Mouse (Mus musculus) liver, embryonic 11.5 days (tissue): ENCODE data around the gene Sema3d. TPM values are rescaled to one million over a fixed set of nuclear protein-coding genes. Genes with fewer than 3 reads are reported as not detected.

Source experiments
- ATAC-seq: fragments of 200-750 bp; cut with Nextera tagmentation; replicated peaks from 2 replicates; pipeline ENCODE4 v1.8.0; 2017; ENCODE audit warnings: moderate number of reproducible peaks, mild to moderate bottlenecking, moderate TSS enrichment, moderate library complexity; ENCODE audit not compliant: low FRiP score
- DNase-seq: peaks from one replicate; pipeline ENCODE4 v3.0.0-alpha.2; 2017; ENCODE audit warnings: low spot score
- H3K27ac ChIP-seq: fragments of 300-500 bp; sonication (generic); 2 replicates; pipeline ENCODE4 v1.5.1; 2014; ENCODE audit warnings: mild to moderate bottlenecking, low read depth, low read length, control low read depth
- H3K27me3 ChIP-seq: fragments of 300-500 bp; sonication (generic); replicated peaks from 2 replicates; pipeline ENCODE4 v1.6.1; 2014; ENCODE audit warnings: low read length, mixed read lengths; ENCODE audit not compliant: control insufficient read depth, insufficient read depth
- H3K36me3 ChIP-seq: fragments of 300-500 bp; sonication (generic); 2 replicates; pipeline ENCODE4 v1.6.1; 2014; ENCODE audit warnings: mild to moderate bottlenecking, low read length, moderate library complexity, mixed read lengths; ENCODE audit not compliant: control insufficient read depth, insufficient read depth
- H3K4me1 ChIP-seq: fragments of 300-500 bp; sonication (generic); replicated peaks from 2 replicates; pipeline ENCODE4 v1.6.1; 2014; ENCODE audit warnings: low read length, mixed read lengths; ENCODE audit not compliant: control insufficient read depth, insufficient read depth
- H3K4me2 ChIP-seq: fragments of 300-500 bp; sonication (generic); 2 replicates; pipeline ENCODE4 v1.6.1; 2014; ENCODE audit warnings: mild to moderate bottlenecking, control low read depth, moderate library complexity
- H3K4me3 ChIP-seq: fragments of 300-500 bp; sonication (generic); 2 replicates; pipeline ENCODE4 v1.5.1; 2014; ENCODE audit warnings: low read depth, low read length, control low read depth
- H3K9ac ChIP-seq: fragments of 300-500 bp; sonication (generic); 2 replicates; pipeline ENCODE4 v1.6.1; 2014; ENCODE audit warnings: low read depth, low read length, control low read depth
- H3K9me3 ChIP-seq: fragments of 300-500 bp; sonication (generic); 2 replicates; pipeline ENCODE4 v1.6.1; 2016; ENCODE audit warnings: low read length, inconsistent platforms, mixed read lengths; ENCODE audit not compliant: control insufficient read depth
- WGBS: fragments of 180-500 bp; shearing (Covaris S2); extraction: QIAGEN DNeasy Blood & Tissue Kit; methylation state at CpG from one replicate; pipeline ENCODE4 v1.1.7; 2014; 5-methylcytosine and 5-hydroxymethylcytosine counted together
- polyA plus RNA-seq: library from polyadenylated mRNA; unstranded; fragments of >200 nt; fragmentation: Nextera tagmentation; extraction: Ambion mirVana; gene quantifications from 2 replicates; pipeline ENCODE4 v1.2.1, GENCODE M21; 2014

Gene Sema3d
- polyA plus RNA-seq, 1 experiment from 2014 or later: 5.0 TPM

GRCm38 (mm10) chr5:12637763-12638468, 254.7 kb downstream of the Sema3d start:
- Histone ChIP-seq H3K36me3 (no peaks in the 10 kb centered on the region), H3K9me3 (no peaks in the 10 kb centered on the region), H3K27me3 (no peaks in the 10 kb centered on the region), H3K4me3 (no peak overlapping the region), H3K27ac (no peak overlapping the region), H3K4me1 (no peaks in the 10 kb centered on the region), H3K4me2 (no peak overlapping the region), H3K9ac (no peak overlapping the region)
- ATAC-seq (no peak), DNase-seq (no peak)
- WGBS: 83% methylated on average over 7 of the region's 7 CpGs
